Mouse (Mus musculus): ENCODE measurements around the gene Insyn1.

- TF ChIP-seq CEBPB (IDR thresholded peaks at IDR 0.05; ENCODE audit: insufficient read depth, poor library complexity, severe bottlenecking) (no peak), POLR2A (IDR thresholded peaks at IDR 0.05; ENCODE audit: insufficient read length, low read depth) (no peak), USF1 (IDR thresholded peaks at IDR 0.05; ENCODE audit: low read depth) (no peak), POLR2AphosphoS2 (IDR thresholded peaks at IDR 0.05; ENCODE audit: insufficient read length, low read depth) (no peak), REST (IDR thresholded peaks at IDR 0.05; ENCODE audit: insufficient read depth, insufficient read length) (no peak), E2F4 (IDR thresholded peaks at IDR 0.05; ENCODE audit: insufficient read depth) (no peak), MYOG (IDR thresholded peaks at IDR 0.05; ENCODE audit: control insufficient read depth in 1 of 3, insufficient read depth in 1 of 3, insufficient read length in 2 of 3, low read depth in 2 of 3) (no peak), MAX (IDR thresholded peaks at IDR 0.05; ENCODE audit: low read depth) (no peak), MYOD1 (IDR thresholded peaks at IDR 0.05; ENCODE audit: control insufficient read depth in 1 of 3, insufficient read length in 2 of 3, low read depth in 2 of 3) (no peak), SRF (IDR thresholded peaks at IDR 0.05; ENCODE audit: control insufficient read depth, insufficient read length, low read depth) (no peak)
Measured at GRCm38 (mm10) chr9:58521883-58522423, 33.5 kb downstream of the Insyn1 start.

All from myocyte (in vitro differentiated cells).